Mouse (Mus musculus) cerebellum, adult 2 months (tissue): ENCODE measurements around the gene Cyb5d2.

Source experiments
- CTCF ChIP-seq: fragments of 200-500 bp; IDR thresholded peaks from 2 replicates; pipeline ENCODE4 v1.5.1; 2011; ENCODE audit warnings: low read depth, mild to moderate bottlenecking, control low read depth, low read length, moderate library complexity, borderline replicate concordance; ENCODE audit not compliant: insufficient read depth
- POLR2A ChIP-seq: fragments of 200-500 bp; IDR thresholded peaks from 2 replicates; pipeline ENCODE4 v1.6.1; 2011; ENCODE audit warnings: low read length, control low read depth, borderline replicate concordance; ENCODE audit not compliant: insufficient read depth

DNA sequence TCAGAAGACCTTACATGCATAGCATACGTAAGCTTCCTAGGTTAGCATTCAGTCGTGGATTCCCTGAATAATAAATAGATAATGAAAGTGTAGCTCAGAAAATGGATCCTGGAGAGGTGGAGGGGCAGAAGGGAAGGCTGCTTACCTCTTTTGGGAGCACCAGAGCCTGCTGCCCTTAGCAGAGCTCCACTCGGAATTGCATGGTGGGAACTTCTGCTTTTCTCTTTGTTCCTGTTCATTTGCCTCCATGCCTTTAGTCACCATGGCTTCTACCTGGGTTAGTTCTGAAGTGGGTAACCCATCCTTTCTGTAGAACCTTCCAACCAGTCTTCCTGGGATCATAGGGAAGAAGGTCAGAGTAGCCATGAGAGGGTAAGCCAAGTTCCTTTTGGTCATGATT is 13.4 kb downstream of the Cyb5d2 start:
- TF ChIP-seq POLR2A (no peak), CTCF (no peak)
